Mouse (Mus musculus) testis, adult 10 weeks (tissue): ENCODE measurements around the gene Olfr1066. TPM values are rescaled to one million over a fixed set of nuclear protein-coding genes. Genes with fewer than 3 reads are reported as not detected.

Experiments used
- polyA plus RNA-seq: library from polyadenylated mRNA; stranded (reverse); fragments of 350-450 nt; fragmentation: Illumina TruSeq; extraction: RNeasy Lipid Tissue Mini Kit (QIAGEN cat#74804); gene quantifications from one replicate; pipeline ENCODE4 v1.2.3, GENCODE M21; 2014; ENCODE audit warnings: low read depth, low replicate concordance

Gene Olfr1066
- not detected for polyA plus RNA-seq

GRCm38 (mm10) chr2:86456169-86456568 lies at the start of gene Olfr1066:
Olfr1066 (minus strand) TSS chr2:86456269.

DNA sequence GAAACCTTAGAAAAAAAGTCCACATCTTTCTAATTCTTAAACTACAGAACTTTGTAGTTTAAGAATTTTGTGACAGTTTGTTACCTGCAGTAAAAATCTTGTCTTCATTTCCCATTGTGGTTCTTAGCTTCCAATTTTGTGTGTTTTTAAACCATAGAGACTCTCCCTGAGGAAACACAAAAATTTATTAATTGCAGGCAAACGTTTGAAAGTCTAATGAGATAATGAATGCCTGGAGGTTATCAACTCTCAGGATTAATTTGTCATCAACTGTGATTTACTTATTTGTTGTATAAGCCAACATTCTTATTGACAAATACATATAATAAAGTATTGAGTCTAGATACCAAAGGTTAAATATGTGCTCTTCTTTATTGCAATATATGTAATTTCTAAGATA lies 31.2 kb upstream of the Olfr1066 start, which contains the start of gene Olfr228:
Gene Olfr228 (minus strand): TSS at position 101 of the 400 bp plus-strand sequence.

GRCm38 (mm10) chr2:86450491-86450890 lies 5.6 kb downstream of the Olfr1066 start, which contains the start of gene Olfr1065:
Olfr1065 (minus strand) TSS chr2:86450591.

DNA sequence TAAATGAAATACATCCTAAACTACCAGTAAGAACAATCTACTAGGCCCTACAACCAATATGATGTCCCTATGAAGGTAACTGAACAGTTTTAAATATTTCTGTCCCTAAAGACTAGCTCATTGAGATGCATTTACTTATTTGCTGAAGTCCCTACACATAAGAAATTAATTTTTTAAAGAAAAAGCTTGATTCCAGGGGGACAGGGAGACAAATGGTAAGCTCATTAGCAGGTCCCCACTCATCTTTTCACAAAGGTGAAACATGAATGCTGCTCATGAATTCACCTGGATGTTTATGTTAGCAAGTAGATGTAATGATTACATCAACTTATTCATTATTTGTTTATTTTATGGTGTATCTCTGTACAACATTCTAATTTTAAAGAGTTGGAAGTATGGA lies 29.4 kb downstream of the Olfr1066 start, which contains the start of gene Olfr1062:
Gene Olfr1062 (minus strand): TSS at position 101 of the 400 bp plus-strand sequence.

GRCm38 (mm10) chr2:86413950-86414349 lies 42.1 kb downstream of the Olfr1066 start, which contains the start of gene Olfr1061:
Olfr1061 (minus strand) TSS chr2:86414050.

Other genes starting within 250 kb of the Olfr1066 start
- gene Olfr1046, start 237.0 kb downstream of the Olfr1066 start, polyA plus RNA-seq = not detected
- gene Olfr1047, start 224.9 kb downstream of the Olfr1066 start, polyA plus RNA-seq = not detected
- gene Olfr1048, start 216.0 kb downstream of the Olfr1066 start, polyA plus RNA-seq = not detected
- gene Olfr1049, start 197.9 kb downstream of the Olfr1066 start, polyA plus RNA-seq = not detected
- not detected for gene Olfr1051, start 177.2 kb downstream of the Olfr1066 start, polyA plus RNA-seq
- not detected for gene Olfr1052, start 163.8 kb downstream of the Olfr1066 start, polyA plus RNA-seq
- not detected for gene Olfr1053, start 141.0 kb downstream of the Olfr1066 start, polyA plus RNA-seq
- gene Olfr1054, start 120.8 kb downstream of the Olfr1066 start, polyA plus RNA-seq = not detected
- gene Olfr1055, start 106.0 kb downstream of the Olfr1066 start, polyA plus RNA-seq = not detected
- not detected for gene Olfr1056, start 93.8 kb downstream of the Olfr1066 start, polyA plus RNA-seq
- gene Olfr1057, start 77.9 kb downstream of the Olfr1066 start, polyA plus RNA-seq = not detected
- not detected for gene Olfr1058, start 67.7 kb downstream of the Olfr1066 start, polyA plus RNA-seq
- gene Olfr1061, start 42.2 kb downstream of the Olfr1066 start, polyA plus RNA-seq = not detected
- gene Olfr1062, start 29.5 kb downstream of the Olfr1066 start, polyA plus RNA-seq = not detected
- gene Olfr1065, start 5.7 kb downstream of the Olfr1066 start, polyA plus RNA-seq = not detected
- not detected for gene Olfr228, start 31.1 kb upstream of the Olfr1066 start, polyA plus RNA-seq
- gene Olfr1076, start 52.2 kb upstream of the Olfr1066 start, polyA plus RNA-seq = not detected
- not detected for gene Olfr1079, start 86.2 kb upstream of the Olfr1066 start, polyA plus RNA-seq
- not detected for gene Olfr1080, start 102.0 kb upstream of the Olfr1066 start, polyA plus RNA-seq
- not detected for gene Olfr1082, start 142.7 kb upstream of the Olfr1066 start, polyA plus RNA-seq
- gene Olfr1084, start 183.5 kb upstream of the Olfr1066 start, polyA plus RNA-seq = not detected
- not detected for gene Olfr1085, start 205.8 kb upstream of the Olfr1066 start, polyA plus RNA-seq
- not detected for gene Olfr1086, start 223.8 kb upstream of the Olfr1066 start, polyA plus RNA-seq
- not detected for gene Olfr1087, start 242.1 kb upstream of the Olfr1066 start, polyA plus RNA-seq